Mouse (Mus musculus): ENCODE results near the gene Phc1. TPM values are rescaled to one million over a fixed set of nuclear protein-coding genes. Genes with fewer than 3 reads are reported as not detected.
"Not testable (repeated sequence)": the region's sequence is repeated elsewhere in the genome, so short reads cannot be mapped to it uniquely, and the experiment has no call there.

The Phc1 gene
- polyA plus RNA-seq (2012; ENCODE audit: insufficient read depth, insufficient read length, missing spikeins) = 10.2 and 11.2 TPM in 2 replicates

DNA sequence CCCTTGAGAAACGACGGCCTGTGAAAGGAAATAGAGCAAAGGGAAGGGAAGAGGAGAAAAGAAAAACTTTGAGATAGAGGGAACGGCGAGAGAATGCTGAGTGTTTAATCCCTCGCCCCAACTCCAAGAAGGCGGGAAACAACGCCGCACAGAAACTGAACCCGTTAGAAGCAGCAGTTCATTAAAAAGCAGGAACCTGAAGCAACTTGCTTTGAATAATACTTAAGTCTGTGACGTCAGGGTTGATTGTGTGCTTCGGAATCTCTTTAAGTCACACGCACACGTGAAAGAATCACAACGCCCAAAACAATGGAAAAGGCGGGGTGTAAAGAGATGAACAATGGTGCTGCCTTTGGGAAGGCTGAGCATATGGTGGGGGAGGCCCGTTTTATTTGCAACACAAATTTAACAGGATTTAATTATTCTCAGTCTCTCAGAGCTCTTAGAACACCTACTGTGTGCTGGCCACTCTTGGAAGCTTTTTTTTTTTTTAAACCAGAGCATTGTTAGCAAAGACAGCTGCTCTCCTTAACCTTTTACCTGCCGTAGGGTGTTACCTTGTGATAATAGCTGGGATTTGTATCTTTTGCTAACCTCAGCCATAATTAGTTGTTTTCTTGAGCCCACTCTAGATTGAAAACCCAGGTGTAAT is at the start of gene Phc1:
Gene Phc1, minus strand, starts transcription at position 213 of the 652 bp plus-strand sequence.
- no peak for TF ChIP-seq CTCF (IDR thresholded peaks at IDR 0.05; ENCODE audit: low read depth, low read length)
- no peak for TF ChIP-seq POLR2A (IDR thresholded peaks at IDR 0.05; ENCODE audit: borderline replicate concordance, low read depth, low read length)
- H3K4me1 ChIP-seq (ENCODE audit: control insufficient read depth, insufficient read depth, low read length) = peaks cover 4% of the 10 kb centered on the region; the same call in 1 of the 2 replicates
- H3K4me3 ChIP-seq (ENCODE audit: insufficient read depth, low read length) = peak within 1 kb of the TSS; percentile 97
- H3K27ac ChIP-seq (ENCODE audit: insufficient read depth, low read depth, low read length) = no peak within 1 kb of the TSS

DNA sequence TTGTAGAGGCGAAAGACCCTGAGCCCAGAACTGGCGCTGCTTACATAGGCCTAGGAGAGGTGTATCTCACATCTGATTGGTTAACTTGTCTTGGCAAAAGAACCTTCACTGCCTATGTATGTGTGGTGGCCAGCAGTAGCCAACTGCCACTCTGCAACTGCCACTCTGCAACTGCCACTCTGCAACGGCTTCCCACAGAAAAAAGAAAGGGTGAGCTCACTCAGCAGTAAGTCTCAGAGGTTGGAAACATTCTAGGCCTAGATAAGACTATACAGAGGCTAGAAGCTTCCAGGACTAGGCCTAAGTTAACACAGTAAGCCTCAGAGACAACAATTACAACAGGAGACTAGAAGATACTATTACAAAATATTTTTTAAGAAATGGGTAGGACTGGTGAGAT is 49.6 kb upstream of the Phc1 start:
- H3K27ac ChIP-seq (ENCODE audit: insufficient read depth, low read depth, low read length); H3K4me3 ChIP-seq (ENCODE audit: insufficient read depth, low read length); H3K4me1 ChIP-seq (ENCODE audit: control insufficient read depth, insufficient read depth, low read length): not testable (repeated sequence)

DNA sequence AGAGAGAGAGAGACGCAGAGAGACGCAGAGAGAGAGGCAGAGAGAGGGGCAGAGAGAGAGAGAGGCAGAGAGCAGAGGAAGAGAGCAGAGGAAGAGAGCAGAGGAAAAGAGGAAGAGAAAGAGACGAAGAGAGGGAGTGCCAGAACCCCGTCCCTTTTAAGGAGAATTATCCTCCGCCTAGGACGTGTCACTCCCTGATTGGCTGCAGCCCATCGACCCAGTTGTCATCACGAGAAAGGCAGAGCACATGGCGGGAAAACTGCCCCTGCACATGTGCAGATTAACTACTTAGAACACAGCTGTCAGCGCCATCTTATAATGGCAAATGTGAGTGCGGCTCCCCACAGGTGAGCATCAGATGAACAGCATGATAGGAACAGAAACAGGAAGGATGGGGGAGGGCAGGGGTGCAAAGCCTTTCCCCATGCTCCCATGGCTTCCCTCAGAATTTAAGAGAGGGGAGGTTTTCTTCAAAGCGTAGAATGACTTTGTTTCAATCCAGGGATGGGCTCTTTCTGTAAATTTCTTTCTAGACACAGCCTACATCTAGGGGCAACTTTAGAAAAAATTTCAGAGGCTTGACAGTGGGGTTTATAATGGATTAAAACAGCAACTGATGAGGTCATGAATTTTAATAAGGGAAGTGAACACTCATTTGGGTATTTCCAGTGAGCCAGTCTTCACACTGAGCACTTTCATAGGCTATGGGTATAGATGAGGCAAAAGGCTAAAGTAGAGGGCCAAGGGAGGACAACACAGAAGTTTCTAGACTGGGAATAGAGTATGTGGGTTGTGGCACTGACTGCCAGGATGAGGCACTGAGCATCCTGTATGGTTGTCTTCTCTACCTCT is 47.0 kb upstream of the Phc1 start:
- H3K4me3 ChIP-seq (ENCODE audit: insufficient read depth, low read length); H3K27ac ChIP-seq (ENCODE audit: insufficient read depth, low read depth, low read length); H3K4me1 ChIP-seq (ENCODE audit: control insufficient read depth, insufficient read depth, low read length): not testable (repeated sequence)

DNA sequence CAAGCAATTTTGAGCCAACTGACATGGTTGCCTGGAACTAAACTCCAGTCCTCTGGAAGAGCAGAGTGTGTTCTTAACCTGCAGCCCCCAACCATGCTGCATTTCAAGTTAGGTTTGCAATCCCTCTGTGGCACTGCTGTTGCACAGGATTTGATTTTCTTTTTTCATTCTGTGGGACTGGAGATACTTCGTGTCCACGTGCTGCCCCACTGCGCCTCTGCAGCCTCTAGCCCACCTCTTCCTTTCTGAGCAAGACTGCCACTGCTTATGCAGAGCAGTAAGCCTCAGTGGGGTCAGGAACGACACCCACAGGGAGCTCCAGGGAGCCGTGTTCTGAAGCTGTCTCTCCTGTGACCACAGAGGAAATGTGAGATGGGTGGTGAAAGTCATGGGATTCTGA is 45.4 kb upstream of the Phc1 start:
- no peak overlapping the region for H3K27ac ChIP-seq (ENCODE audit: insufficient read depth, low read depth, low read length)
- peaks cover 2% of the 10 kb centered on the region; the same call in 1 of the 2 replicates for H3K4me1 ChIP-seq (ENCODE audit: control insufficient read depth, insufficient read depth, low read length)
- no peak for TF ChIP-seq POLR2A (IDR thresholded peaks at IDR 0.05; ENCODE audit: borderline replicate concordance, low read depth, low read length)
- no peak for TF ChIP-seq CTCF (IDR thresholded peaks at IDR 0.05; ENCODE audit: low read depth, low read length)
- H3K4me3 ChIP-seq (ENCODE audit: insufficient read depth, low read length) = no peak overlapping the region

DNA sequence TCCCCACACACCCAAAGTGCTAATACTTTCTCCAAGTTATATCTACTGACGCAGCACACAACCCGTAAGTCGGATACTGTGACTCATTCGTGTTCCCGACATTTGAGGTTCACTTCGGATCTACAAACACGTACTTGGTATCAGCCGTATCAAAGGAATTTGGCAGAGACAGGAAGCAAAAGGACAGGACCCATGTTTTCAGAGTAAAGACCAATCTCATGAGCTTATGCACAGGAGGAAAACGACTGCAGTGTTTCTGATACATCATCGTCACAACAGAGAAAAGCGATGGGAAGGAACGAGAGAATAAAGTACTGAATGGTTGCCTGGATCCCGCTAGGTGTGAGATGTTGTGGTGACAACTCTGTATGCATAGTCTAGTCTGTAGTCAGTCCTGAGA is 44.5 kb upstream of the Phc1 start:
- Histone ChIP-seq H3K27ac (ENCODE audit: insufficient read depth, low read depth, low read length) (no peak overlapping the region), H3K4me1 (ENCODE audit: control insufficient read depth, insufficient read depth, low read length) (peaks cover 2% of the 10 kb centered on the region; the same call in 1 of the 2 replicates), H3K4me3 (ENCODE audit: insufficient read depth, low read length) (no peak overlapping the region)
- TF ChIP-seq CTCF (IDR thresholded peaks at IDR 0.05; ENCODE audit: low read depth, low read length) (no peak), POLR2A (IDR thresholded peaks at IDR 0.05; ENCODE audit: borderline replicate concordance, low read depth, low read length) (no peak)

DNA sequence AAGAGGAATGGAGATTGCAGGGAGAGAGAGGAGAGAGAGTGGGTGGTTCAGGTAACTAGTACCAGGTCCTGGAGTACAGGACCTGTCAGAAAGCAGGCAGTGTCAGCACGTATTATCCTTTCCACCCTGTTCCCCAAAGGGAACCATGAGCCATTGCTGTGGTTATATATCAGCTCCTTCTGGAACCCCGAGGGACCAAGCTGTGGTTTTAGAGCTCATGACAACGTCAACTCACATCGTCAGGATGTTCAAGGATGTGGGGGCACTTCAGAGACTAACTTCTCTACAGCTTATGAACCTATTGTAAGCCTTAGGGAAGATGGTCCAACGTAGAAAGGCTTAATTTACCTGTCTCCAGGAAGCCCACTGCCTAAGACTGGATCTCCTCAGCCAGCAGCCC is 42.9 kb upstream of the Phc1 start:
- no peak for TF ChIP-seq CTCF (IDR thresholded peaks at IDR 0.05; ENCODE audit: low read depth, low read length)
- TF ChIP-seq POLR2A (IDR thresholded peaks at IDR 0.05; ENCODE audit: borderline replicate concordance, low read depth, low read length) = no peak
- Histone ChIP-seq H3K4me3 (ENCODE audit: insufficient read depth, low read length) (no peak overlapping the region), H3K4me1 (ENCODE audit: control insufficient read depth, insufficient read depth, low read length) (peaks cover 2% of the 10 kb centered on the region; the same call in 1 of the 2 replicates), H3K27ac (ENCODE audit: insufficient read depth, low read depth, low read length) (no peak overlapping the region)

DNA sequence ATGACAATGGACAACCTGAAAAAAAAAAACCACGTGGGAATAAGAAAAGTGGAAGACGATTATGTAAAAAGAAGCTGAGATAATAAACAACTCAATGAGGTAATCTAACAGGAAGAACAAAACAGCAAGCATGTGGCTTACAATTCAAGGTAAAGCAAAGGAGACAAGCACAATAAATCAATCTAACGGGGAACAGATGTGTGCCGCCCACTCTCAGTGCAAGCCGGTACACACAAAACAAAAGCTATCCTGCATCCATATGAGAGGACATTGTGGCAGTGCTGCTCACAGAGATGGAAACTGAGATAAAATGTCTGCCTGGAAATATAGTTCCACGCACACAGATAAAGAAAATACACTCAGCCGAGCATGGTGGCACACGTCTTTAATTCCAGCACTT is 41.7 kb upstream of the Phc1 start:
- Histone ChIP-seq H3K4me3 (ENCODE audit: insufficient read depth, low read length) (no peak overlapping the region), H3K27ac (ENCODE audit: insufficient read depth, low read depth, low read length) (no peak overlapping the region), H3K4me1 (ENCODE audit: control insufficient read depth, insufficient read depth, low read length) (no peaks in the 10 kb centered on the region)
- TF ChIP-seq POLR2A (IDR thresholded peaks at IDR 0.05; ENCODE audit: borderline replicate concordance, low read depth, low read length) = no peak
- TF ChIP-seq CTCF (IDR thresholded peaks at IDR 0.05; ENCODE audit: low read depth, low read length) = no peak

DNA sequence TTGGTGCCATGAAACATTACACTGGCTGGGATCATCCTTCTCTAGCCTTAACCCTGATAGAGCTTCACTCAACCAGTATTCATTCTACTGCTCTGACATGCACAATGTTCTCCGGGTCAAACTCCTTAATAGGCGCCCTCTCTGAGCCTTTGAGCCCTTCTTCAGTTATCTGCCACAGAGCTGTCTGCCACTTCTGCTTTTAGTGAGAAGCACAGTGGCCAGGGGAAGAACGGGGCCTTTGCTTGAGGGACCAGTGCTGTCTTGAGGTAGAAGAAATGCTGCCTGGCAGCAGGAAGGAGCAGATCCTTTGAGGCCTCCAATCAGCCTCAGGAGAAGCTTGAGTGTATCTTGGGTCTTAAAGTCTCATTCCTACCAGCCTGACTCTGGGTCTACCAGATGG is 27.9 kb upstream of the Phc1 start:
- Histone ChIP-seq H3K4me1 (ENCODE audit: control insufficient read depth, insufficient read depth, low read length) (no peaks in the 10 kb centered on the region), H3K27ac (ENCODE audit: insufficient read depth, low read depth, low read length) (no peak overlapping the region), H3K4me3 (ENCODE audit: insufficient read depth, low read length) (no peak overlapping the region)
- TF ChIP-seq CTCF (IDR thresholded peaks at IDR 0.05; ENCODE audit: low read depth, low read length) (no peak), POLR2A (IDR thresholded peaks at IDR 0.05; ENCODE audit: borderline replicate concordance, low read depth, low read length) (no peak)

DNA sequence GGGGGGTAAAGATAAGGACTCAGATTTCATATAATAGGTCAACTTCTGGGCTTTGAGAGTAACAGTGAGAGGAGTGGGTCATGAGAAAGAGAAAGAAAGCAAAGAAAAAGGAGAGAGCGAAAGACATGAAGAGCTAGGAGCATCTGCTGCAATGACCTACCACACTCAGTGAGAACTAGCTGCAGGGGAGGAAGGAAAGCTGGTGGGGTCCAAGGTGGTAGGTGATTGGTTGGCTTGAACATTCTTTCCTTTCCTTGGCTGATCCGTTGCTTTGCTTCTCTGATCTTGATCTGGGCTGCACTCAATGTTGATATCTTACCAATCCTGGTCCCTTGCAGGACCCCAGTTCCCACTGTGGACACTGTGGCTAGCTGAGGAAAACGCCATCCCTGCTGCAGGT is 26.6 kb upstream of the Phc1 start:
- no peak overlapping the region for H3K27ac ChIP-seq (ENCODE audit: insufficient read depth, low read depth, low read length)
- H3K4me1 ChIP-seq (ENCODE audit: control insufficient read depth, insufficient read depth, low read length) = no peaks in the 10 kb centered on the region
- no peak overlapping the region for H3K4me3 ChIP-seq (ENCODE audit: insufficient read depth, low read length)
- TF ChIP-seq CTCF (IDR thresholded peaks at IDR 0.05; ENCODE audit: low read depth, low read length) (no peak), POLR2A (IDR thresholded peaks at IDR 0.05; ENCODE audit: borderline replicate concordance, low read depth, low read length) (no peak)

DNA sequence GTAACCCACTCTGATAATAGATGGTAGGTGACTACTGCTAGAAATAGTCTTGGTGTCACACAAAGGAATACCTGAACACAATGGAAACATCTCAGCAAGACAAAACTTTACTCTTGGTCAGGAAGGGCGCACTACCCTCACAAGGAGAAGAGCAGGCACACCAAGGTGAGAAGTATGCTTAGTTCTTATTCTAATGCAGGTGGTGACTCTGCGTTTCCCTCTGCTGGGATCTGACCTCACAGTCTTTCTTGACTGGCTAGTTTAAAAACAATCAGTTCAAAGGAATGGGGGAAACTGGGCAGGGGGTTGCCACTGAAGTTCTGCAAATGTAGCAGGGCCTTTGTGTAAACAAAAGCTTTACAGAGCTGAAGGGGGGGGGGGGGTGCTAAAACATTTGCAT is 25.9 kb upstream of the Phc1 start:
- no peak overlapping the region for H3K27ac ChIP-seq (ENCODE audit: insufficient read depth, low read depth, low read length)
- no peaks in the 10 kb centered on the region for H3K4me1 ChIP-seq (ENCODE audit: control insufficient read depth, insufficient read depth, low read length)
- TF ChIP-seq POLR2A (IDR thresholded peaks at IDR 0.05; ENCODE audit: borderline replicate concordance, low read depth, low read length) (no peak), CTCF (IDR thresholded peaks at IDR 0.05; ENCODE audit: low read depth, low read length) (no peak)
- H3K4me3 ChIP-seq (ENCODE audit: insufficient read depth, low read length) = no peak overlapping the region
